In genomic region chr17:31276922-31277918, GRCm38 (mm10) we compare ENCODE assay signal across 8 mouse cellular contexts. TPM values are rescaled to one million over a fixed set of nuclear protein-coding genes. Genes with fewer than 3 reads are reported as not detected.
DNase-seq lines count a peak whose midpoint lies in the region; ATAC-seq and TF ChIP-seq lines count a peak whose summit lies in the region.

Gene Rsph1 (minus strand): TSS chr17:31277383.

- peak; percentile 94 for ATAC-seq in hindbrain, embryonic 15.5 days (ENCODE audit: low FRiP score, low read depth)

- H3K4me1 ChIP-seq in cortical plate, adult 2 months (ENCODE audit: control insufficient read depth, insufficient read depth, low read length), result 0 out of 2 replicates have a peak, but pooled peaks cover 1% of the 10 kb centered on the region
- peaks cover 13% of the 10 kb centered on the region for H3K4me1 ChIP-seq in hindbrain, embryonic 15.5 days (replicated peaks)

- H3K9me3 ChIP-seq in hindbrain, embryonic 15.5 days, result no peaks in the 10 kb centered on the region

- 10% methylated on average over 44 of the region's 44 CpGs for WGBS in hindbrain, embryonic 15.5 days

- TF ChIP-seq CTCF in cortical plate, adult 2 months (IDR thresholded peaks at IDR 0.05; ENCODE audit: extremely low read depth, insufficient read depth, low read length), result no peak
- no peak for TF ChIP-seq CTCF in gastrocnemius, adult 2 months (IDR thresholded peaks at IDR 0.05)

- 0 out of 2 replicates have a peak, but pooled peaks cover 2% of the 10 kb centered on the region for H3K27me3 ChIP-seq in hindbrain, embryonic 15.5 days

- DNase-seq in T-cell, adult 2 months (ENCODE audit: low spot score), result peak; percentile 94
- peak; percentile 99 for DNase-seq in gastrocnemius, adult 2 months
- peak; percentile 100 for DNase-seq in layer of hippocampus, postnatal 36 days
- DNase-seq in lung, postnatal 14 days, result peak; percentile 100
- peak; percentile 100 for DNase-seq in ovary, postnatal 14 days (ENCODE audit: low spot score)
- peak; percentile 80 for DNase-seq in thymus, postnatal 0 days (ENCODE audit: low spot score)

- H3K4me2 ChIP-seq in hindbrain, embryonic 15.5 days, result peak within 1 kb of the TSS; percentile 87

- no peaks in the 10 kb centered on the region for H3K36me3 ChIP-seq in hindbrain, embryonic 15.5 days

- H3K9ac ChIP-seq in hindbrain, embryonic 15.5 days, result peak within 1 kb of the TSS; percentile 43

- intact Hi-C loops in gastrocnemius, adult 2 months (cut with DNase I), result no loop called here

- TF ChIP-seq POLR2A in cortical plate, adult 2 months (IDR thresholded peaks at IDR 0.05; ENCODE audit: extremely low read depth, insufficient read depth, low read length), result peak; percentile 51; the same call in 1 of the 2 replicates

- no peak within 1 kb of the TSS for H3K27ac ChIP-seq in cortical plate, adult 2 months (ENCODE audit: insufficient read depth, low read length)
- peak within 1 kb of the TSS; percentile 82 for H3K27ac ChIP-seq in gastrocnemius, adult 2 months
- peak within 1 kb of the TSS; percentile 27 for H3K27ac ChIP-seq in hindbrain, embryonic 15.5 days (replicated peaks)

- H3K4me3 ChIP-seq in cortical plate, adult 2 months (ENCODE audit: insufficient read depth, low read length), result peak within 1 kb of the TSS; percentile 57
- peak within 1 kb of the TSS; percentile 71 for H3K4me3 ChIP-seq in gastrocnemius, adult 2 months
- H3K4me3 ChIP-seq in hindbrain, embryonic 15.5 days, result peak within 1 kb of the TSS; percentile 47

RNA-seq across cellular contexts. Expression of gene Rsph1, which starts in this region (rescaled TPM):
- polyA plus RNA-seq in cortical plate, adult 2 months (2012; rRNA removed), result 2.6 and 3.6 TPM in 2 replicates
- total RNA-seq in gastrocnemius, adult 2 months (2021), result 10 to 100 TPM in 1 of 2 experiments, 1 to 10 TPM in 1; 4.7 to 17.5 TPM
- polyA plus RNA-seq in hindbrain, embryonic 15.5 days (2015; fragmentation: Nextera tagmentation; extraction: Ambion mirVana), result 5.9 and 7.5 TPM in 2 replicates
- total RNA-seq in layer of hippocampus, postnatal 36 days (2021), result 10 to 100 TPM; 10.8 to 14.3 TPM
- 0.90 and 1.2 TPM in 2 replicates for polyA plus RNA-seq in thymus, postnatal 0 days (2015; fragmentation: Nextera tagmentation; extraction: Ambion mirVana)
